Mouse (Mus musculus) skeletal muscle tissue, postnatal 0 days (tissue): ENCODE measurements around the gene Gm21190. TPM values are rescaled to one million over a fixed set of nuclear protein-coding genes. Genes with fewer than 3 reads are reported as not detected.

Experiments
- polyA plus RNA-seq: library from polyadenylated mRNA; unstranded; fragments of >200 nt; fragmentation: Nextera tagmentation; extraction: Ambion mirVana; gene quantifications from 2 replicates; pipeline ENCODE4 v1.2.1, GENCODE M21; 2015

Gene Gm21190
- polyA plus RNA-seq, result 0.18 TPM in 1 of 2 replicates, not detected in the other

DNA sequence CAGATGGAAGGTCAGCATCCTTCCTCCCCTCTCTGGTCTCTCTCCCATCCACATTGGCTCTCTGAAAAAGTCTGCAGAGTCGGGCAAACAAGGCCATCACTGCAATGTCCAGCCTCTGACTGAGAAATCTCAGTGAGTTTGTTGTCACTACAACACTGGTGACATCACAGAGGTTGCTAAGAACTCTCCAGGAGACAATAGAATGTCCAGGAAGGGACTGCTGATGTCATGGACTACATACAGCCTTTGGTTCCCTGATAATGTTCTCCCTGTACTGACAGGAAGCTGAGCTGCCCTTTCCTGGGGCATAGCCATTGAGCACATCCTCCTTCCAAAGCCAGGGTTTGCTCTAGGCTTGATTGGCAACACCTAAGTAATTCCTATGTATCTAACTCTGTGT lies at the start of gene Gm21190:
Gene Gm21190 (minus strand): TSS at position 101 of the 400 bp plus-strand sequence.

DNA sequence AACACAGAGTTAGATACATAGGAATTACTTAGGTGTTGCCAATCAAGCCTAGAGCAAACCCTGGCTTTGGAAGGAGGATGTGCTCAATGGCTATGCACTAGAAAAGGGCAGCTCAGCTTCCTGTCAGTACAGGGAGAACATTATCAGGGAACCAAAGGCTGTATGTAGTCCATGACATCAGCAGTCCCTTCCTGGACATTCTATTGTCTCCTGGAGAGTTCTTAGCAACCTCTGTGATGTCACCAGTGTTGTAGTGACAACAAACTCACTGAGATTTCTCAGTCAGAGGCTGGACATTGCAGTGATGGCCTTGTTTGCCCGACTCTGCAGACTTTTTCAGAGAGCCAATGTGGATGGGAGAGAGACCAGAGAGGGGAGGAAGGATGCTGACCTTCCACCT lies 48.0 kb upstream of the Gm21190 start, which contains the start of gene Gm21083:
Gene Gm21083 (plus strand): TSS at position 301 of the 400 bp plus-strand sequence.

DNA sequence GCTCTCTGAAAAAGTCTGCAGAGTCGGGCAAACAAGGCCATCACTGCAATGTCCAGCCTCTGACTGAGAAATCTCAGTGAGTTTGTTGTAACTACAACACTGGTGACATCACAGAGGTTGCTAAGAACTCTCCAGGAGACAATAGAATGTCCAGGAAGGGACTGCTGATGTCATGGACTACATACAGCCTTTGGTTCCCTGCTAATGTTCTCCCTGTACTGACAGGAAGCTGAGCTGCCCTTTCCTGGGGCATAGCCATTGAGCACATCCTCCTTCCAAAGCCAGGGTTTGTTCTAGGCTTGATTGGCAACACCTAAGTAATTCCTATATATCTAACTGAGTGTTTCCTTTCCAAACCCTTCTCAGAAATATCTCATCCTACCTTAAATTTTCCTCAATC lies 52.6 kb downstream of the Gm21190 start, which contains the start of gene Gm21149:
Gene Gm21149 (minus strand): TSS at position 101 of the 400 bp plus-strand sequence.

Other genes starting within 250 kb of the Gm21190 start
- not detected in 2 replicates for gene Gm21149, start 52.7 kb downstream of the Gm21190 start, polyA plus RNA-seq
- gene Gm21083, start 48.1 kb upstream of the Gm21190 start, polyA plus RNA-seq, result 0.15 and 0.33 TPM in 2 replicates
- not detected in 2 replicates for gene Speer4d, start 89.8 kb upstream of the Gm21190 start, polyA plus RNA-seq
- gene 4930572O03Rik, start 127.8 kb upstream of the Gm21190 start, polyA plus RNA-seq, result not detected in 2 replicates
- gene Speer4c, start 185.0 kb upstream of the Gm21190 start, polyA plus RNA-seq, result not detected in 2 replicates